Mouse (Mus musculus): ENCODE results near the gene Fkbp10. TPM values are rescaled to one million over a fixed set of nuclear protein-coding genes. Genes with fewer than 3 reads are reported as not detected.

Gene Fkbp10
- polyA plus RNA-seq, 1 experiment = 10.0 TPM

DNA sequence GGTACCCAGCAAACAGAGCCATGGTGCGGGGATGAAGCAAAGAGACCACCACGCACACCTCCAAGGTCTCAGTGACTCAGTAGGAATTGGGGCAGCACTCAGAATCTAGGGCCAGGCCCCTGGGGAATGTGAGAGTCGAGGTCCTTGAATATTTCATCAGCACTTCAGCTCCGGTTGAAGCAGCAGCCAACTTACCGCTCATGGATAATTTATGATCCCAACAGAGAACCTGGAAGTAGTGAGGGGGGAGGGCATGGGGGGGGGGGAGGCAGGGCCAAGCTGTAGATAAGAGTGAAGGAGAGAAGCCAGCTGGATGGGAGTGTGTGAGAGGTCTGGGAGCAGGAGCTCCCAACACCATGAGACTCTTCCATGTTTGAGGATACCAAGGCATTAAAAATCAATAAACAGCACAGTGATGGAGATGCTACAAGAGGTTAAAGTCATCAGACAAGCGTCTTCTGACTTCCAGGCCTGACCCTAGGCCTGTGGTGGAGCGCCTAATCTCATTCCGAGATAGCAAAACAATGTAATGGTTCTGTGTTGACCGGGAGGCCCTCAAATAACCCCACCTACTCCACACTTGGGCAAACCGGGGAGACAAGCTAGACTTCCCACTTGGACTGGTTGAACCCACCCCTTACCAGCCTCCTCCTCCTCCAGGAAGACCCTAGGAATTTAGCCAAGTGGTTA lies 11.9 kb upstream of the Fkbp10 start:
- H3K27ac ChIP-seq (ENCODE audit: insufficient read depth, low read depth, low read length) = peak overlapping the region; percentile 29; the same call in 1 of the 2 replicates
- no peaks in the 10 kb centered on the region for H3K36me3 ChIP-seq (ENCODE audit: control insufficient read depth, insufficient read depth, low read length)
- 26% methylated on average over 10 of the region's 10 CpGs for WGBS
- H3K4me3 ChIP-seq (ENCODE audit: low read depth, low read length) = no peak overlapping the region
- H3K4me1 ChIP-seq (ENCODE audit: control insufficient read depth, insufficient read depth, insufficient read length, low read length) = peaks cover 21% of the 10 kb centered on the region
- H3K27me3 ChIP-seq (ENCODE audit: control insufficient read depth, insufficient read depth, low read length) = no peaks in the 10 kb centered on the region
- TF ChIP-seq CTCF (IDR thresholded peaks at IDR 0.05; ENCODE audit: extremely low read depth, insufficient read length, insufficient replicate concordance, low read depth, low read length) = no peak
- TF ChIP-seq POLR2A (IDR thresholded peaks at IDR 0.05; ENCODE audit: low read depth, low read length) = no peak

DNA sequence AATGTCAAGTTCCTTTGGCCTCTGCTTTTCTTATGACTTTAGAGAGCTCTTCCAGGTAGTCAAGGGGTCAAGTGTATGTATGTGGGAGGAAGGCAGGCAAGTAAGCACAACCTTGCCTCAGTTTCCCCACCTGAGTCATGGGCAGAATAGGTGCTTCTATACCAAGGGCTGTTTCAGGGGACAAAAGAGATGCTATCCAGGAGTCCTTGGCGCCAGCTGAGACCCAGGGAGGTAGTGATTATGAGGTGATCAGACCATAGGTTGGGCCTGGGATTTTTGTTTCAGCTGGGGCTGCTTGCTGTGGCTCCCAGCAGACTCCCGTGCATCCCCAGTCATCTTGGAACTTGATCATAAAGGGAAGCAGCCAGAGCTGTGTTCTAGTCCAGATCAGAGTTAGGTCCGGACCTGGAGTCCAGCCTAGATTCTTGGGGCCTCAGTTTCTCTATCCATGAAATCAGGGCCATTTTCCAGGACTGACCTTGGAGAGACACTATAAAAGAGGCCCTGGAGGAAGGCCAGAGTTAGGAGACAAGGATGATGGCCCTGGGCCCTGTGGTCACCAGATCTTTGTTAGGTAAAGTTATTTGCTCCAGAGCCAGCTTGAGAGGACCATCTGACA lies 10.9 kb upstream of the Fkbp10 start:
- Histone ChIP-seq H3K4me1 (ENCODE audit: control insufficient read depth, insufficient read depth, insufficient read length, low read length) (peaks cover 21% of the 10 kb centered on the region), H3K27ac (ENCODE audit: insufficient read depth, low read depth, low read length) (no peak overlapping the region), H3K36me3 (ENCODE audit: control insufficient read depth, insufficient read depth, low read length) (no peaks in the 10 kb centered on the region), H3K27me3 (ENCODE audit: control insufficient read depth, insufficient read depth, low read length) (no peaks in the 10 kb centered on the region), H3K4me3 (ENCODE audit: low read depth, low read length) (no peak overlapping the region)
- WGBS = 94% methylated on average over 3 of the region's 3 CpGs
- no peak for TF ChIP-seq CTCF (IDR thresholded peaks at IDR 0.05; ENCODE audit: extremely low read depth, insufficient read length, insufficient replicate concordance, low read depth, low read length)
- no peak for TF ChIP-seq POLR2A (IDR thresholded peaks at IDR 0.05; ENCODE audit: low read depth, low read length)

- Histone ChIP-seq H3K36me3 (ENCODE audit: control insufficient read depth, insufficient read depth, low read length) (no peaks in the 10 kb centered on the region), H3K4me1 (ENCODE audit: control insufficient read depth, insufficient read depth, insufficient read length, low read length) (peaks cover 17% of the 10 kb centered on the region), H3K4me3 (ENCODE audit: low read depth, low read length) (no peak overlapping the region), H3K27me3 (ENCODE audit: control insufficient read depth, insufficient read depth, low read length) (no peaks in the 10 kb centered on the region), H3K27ac (ENCODE audit: insufficient read depth, low read depth, low read length) (no peak overlapping the region)
- TF ChIP-seq POLR2A (IDR thresholded peaks at IDR 0.05; ENCODE audit: low read depth, low read length) = no peak
- no peak for TF ChIP-seq CTCF (IDR thresholded peaks at IDR 0.05; ENCODE audit: extremely low read depth, insufficient read length, insufficient replicate concordance, low read depth, low read length)
- 88% methylated on average over 8 of the region's 8 CpGs for WGBS
Observed at GRCm38 (mm10) chr11:100406273-100406672, 9.2 kb upstream of the Fkbp10 start.

DNA sequence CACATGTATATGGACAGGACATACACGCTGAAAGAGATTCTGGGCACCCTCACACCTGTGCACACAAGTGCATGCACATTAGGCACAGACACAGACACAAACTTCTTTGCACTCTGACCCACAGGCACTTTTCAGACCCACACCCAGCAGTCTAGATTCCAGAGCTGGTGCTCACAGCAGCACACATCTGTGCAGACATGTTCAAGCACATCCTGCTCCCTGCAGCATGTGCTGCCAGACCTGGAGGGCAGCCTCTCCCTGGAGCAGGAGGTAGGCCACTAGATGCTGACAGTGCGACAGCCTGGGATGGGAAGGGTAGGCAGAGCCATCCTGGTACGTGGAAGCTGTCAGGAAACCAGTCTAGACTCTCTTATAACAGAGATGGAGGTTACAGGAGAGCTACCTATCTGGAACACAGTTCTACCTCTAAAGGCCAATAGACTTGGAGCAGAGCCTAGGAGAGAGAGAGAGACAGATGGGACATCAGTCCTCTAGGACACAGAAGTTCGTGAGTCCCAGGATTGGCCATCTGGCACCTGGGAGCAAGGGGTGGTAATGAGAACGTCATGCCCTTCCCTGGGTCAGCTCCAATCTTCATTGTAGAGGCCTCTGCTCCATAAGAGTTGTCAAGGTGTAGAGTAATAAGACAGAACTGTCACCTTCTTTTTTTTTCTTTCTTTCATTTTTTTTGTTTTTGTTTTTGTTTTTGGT lies 8.3 kb upstream of the Fkbp10 start:
- no peaks in the 10 kb centered on the region for H3K36me3 ChIP-seq (ENCODE audit: control insufficient read depth, insufficient read depth, low read length)
- H3K4me1 ChIP-seq (ENCODE audit: control insufficient read depth, insufficient read depth, insufficient read length, low read length) = peaks cover 16% of the 10 kb centered on the region
- TF ChIP-seq CTCF (IDR thresholded peaks at IDR 0.05; ENCODE audit: extremely low read depth, insufficient read length, insufficient replicate concordance, low read depth, low read length) (no peak), POLR2A (IDR thresholded peaks at IDR 0.05; ENCODE audit: low read depth, low read length) (no peak)
- no peaks in the 10 kb centered on the region for H3K27me3 ChIP-seq (ENCODE audit: control insufficient read depth, insufficient read depth, low read length)
- WGBS = 89% methylated on average over 5 of the region's 5 CpGs
- no peak overlapping the region for H3K27ac ChIP-seq (ENCODE audit: insufficient read depth, low read depth, low read length)
- no peak overlapping the region for H3K4me3 ChIP-seq (ENCODE audit: low read depth, low read length)

DNA sequence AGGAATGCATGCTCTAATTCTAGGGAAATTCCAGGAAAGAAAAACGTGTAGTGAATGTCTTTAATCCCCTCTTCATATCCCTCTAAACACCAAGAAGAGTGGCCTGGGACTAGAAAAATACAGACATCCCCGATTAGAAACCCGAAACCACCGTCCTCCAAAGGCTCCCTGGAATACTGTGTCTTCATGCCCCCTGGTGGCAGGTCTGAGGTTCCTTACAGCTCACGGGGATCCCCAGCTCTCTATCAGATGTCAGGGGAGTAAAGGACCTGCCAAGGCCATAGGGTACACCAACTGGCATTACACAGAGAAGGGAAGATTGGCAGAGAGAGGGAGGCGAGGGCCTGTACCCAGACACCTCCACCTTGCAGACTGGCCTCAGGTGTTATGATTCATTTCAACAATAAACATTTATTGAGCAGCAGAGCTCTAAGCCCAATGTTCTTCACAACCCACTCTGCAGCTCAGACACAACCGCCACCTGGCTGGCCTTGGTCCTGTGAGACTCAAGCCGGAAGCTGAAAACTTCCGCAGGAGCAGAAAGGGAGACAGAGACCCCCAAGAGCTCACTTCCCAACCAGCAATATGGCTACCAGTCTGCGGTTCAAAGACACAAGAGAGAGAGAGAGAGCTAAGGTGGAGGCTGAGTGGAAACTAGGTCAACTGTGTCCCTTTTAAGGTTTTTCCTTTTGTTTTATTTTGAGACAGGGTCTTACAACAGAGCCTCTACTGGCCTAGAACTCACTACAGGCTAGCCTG lies 7.2 kb upstream of the Fkbp10 start:
- Histone ChIP-seq H3K4me3 (ENCODE audit: low read depth, low read length) (no peak overlapping the region), H3K4me1 (ENCODE audit: control insufficient read depth, insufficient read depth, insufficient read length, low read length) (peaks cover 8% of the 10 kb centered on the region), H3K27me3 (ENCODE audit: control insufficient read depth, insufficient read depth, low read length) (no peaks in the 10 kb centered on the region), H3K36me3 (ENCODE audit: control insufficient read depth, insufficient read depth, low read length) (no peaks in the 10 kb centered on the region), H3K27ac (ENCODE audit: insufficient read depth, low read depth, low read length) (no peak overlapping the region)
- WGBS = 31% methylated on average over 10 of the region's 10 CpGs
- peak; percentile 84; the same call in 1 of the 2 replicates for TF ChIP-seq CTCF (IDR thresholded peaks at IDR 0.05; ENCODE audit: extremely low read depth, insufficient read length, insufficient replicate concordance, low read depth, low read length)
- TF ChIP-seq POLR2A (IDR thresholded peaks at IDR 0.05; ENCODE audit: low read depth, low read length) = no peak

DNA sequence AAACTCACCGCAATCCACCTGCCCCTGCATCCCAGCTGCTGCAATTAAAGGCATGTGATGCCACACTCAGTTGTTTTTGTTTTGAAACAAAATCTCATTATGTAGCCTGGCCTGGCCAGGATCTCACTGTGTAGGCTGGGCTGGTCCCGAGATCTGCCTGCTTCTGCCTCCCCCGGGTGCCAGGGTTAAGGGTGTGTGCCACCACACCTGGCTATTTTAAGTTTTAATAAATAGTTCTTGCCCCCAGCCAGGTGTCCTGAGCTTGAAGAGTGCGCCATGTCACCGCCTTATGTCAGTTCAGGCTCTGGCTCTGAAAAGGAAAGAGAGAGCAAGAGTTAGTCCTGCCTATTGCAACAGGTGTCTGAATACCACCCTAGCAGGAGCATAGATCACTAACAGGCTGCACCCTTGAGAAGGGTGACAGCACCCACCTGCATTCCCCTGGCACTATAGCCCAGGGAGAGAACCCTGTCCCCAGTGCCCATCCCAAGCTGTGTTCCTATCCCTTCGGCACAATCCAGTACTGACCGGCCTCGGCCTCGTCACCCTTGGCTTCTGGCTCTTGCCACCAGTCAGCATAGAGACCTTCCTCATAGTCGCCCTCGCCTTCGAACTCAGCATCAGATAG lies 6.5 kb upstream of the Fkbp10 start:
- Histone ChIP-seq H3K27ac (ENCODE audit: insufficient read depth, low read depth, low read length) (no peak overlapping the region), H3K36me3 (ENCODE audit: control insufficient read depth, insufficient read depth, low read length) (no peaks in the 10 kb centered on the region), H3K27me3 (ENCODE audit: control insufficient read depth, insufficient read depth, low read length) (no peaks in the 10 kb centered on the region), H3K4me1 (ENCODE audit: control insufficient read depth, insufficient read depth, insufficient read length, low read length) (peaks cover 10% of the 10 kb centered on the region), H3K4me3 (ENCODE audit: low read depth, low read length) (no peak overlapping the region)
- TF ChIP-seq POLR2A (IDR thresholded peaks at IDR 0.05; ENCODE audit: low read depth, low read length) (no peak), CTCF (IDR thresholded peaks at IDR 0.05; ENCODE audit: extremely low read depth, insufficient read length, insufficient replicate concordance, low read depth, low read length) (no peak)
- WGBS = 92% methylated on average over 12 of the region's 12 CpGs
